Mouse (Mus musculus): ENCODE data around the gene Cpox. TPM values are rescaled to one million over a fixed set of nuclear protein-coding genes. Genes with fewer than 3 reads are reported as not detected.

The Cpox gene
- polyA plus RNA-seq, 1 experiment from 2014 or later, result 29.6 TPM

GRCm38 (mm10) chr16:58700816-58701424, 30.8 kb downstream of the Cpox start:
- 80% methylated on average over 12 of the region's 12 CpGs for WGBS
- Histone ChIP-seq H3K4me1 (ENCODE audit: control insufficient read depth, insufficient read depth, low read length) (peaks cover 4% of the 10 kb centered on the region; the same call in 1 of the 2 replicates), H3K4me3 (ENCODE audit: low read length) (no peak overlapping the region), H3K9ac (ENCODE audit: low read depth, low read length) (no peak overlapping the region), H3K4me2 (replicated peaks; ENCODE audit: low read depth, low read length) (no peak overlapping the region), H3K27me3 (ENCODE audit: control insufficient read depth, insufficient read depth, low read length) (no peaks in the 10 kb centered on the region), H3K27ac (ENCODE audit: low read depth, low read length) (no peak overlapping the region), H3K36me3 (ENCODE audit: control insufficient read depth, insufficient read depth, low read length) (no peaks in the 10 kb centered on the region), H3K9me3 (ENCODE audit: control insufficient read depth, low read length) (no peaks in the 10 kb centered on the region)
- ATAC-seq (ENCODE audit: low FRiP score, low TSS enrichment), result no peak

DNA sequence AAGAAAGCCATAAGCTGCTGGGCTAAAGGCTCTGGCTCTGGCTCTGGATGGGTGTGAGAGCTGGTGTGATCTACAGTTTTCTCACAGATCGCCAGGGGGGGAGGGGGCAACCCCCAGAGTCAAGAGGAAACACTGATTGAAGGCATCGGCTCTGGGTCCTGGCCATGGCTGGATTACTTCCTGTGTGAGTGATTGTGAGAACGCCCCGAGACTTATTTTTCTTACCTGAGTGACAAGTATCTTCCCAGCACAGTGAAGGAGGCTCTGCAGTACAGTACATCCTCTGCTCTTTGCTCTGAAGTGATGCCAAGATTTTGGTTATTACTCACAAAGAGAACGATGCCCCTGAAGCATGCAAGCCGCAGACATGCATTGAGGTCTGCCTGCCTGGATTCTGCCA, 31.7 kb downstream of the Cpox start:
- ATAC-seq (ENCODE audit: low FRiP score, low TSS enrichment), result no peak
- 39% methylated on average over 6 of the region's 6 CpGs for WGBS
- no peak overlapping the region for H3K27ac ChIP-seq (ENCODE audit: low read depth, low read length)
- no peaks in the 10 kb centered on the region for H3K27me3 ChIP-seq (ENCODE audit: control insufficient read depth, insufficient read depth, low read length)
- peaks cover 4% of the 10 kb centered on the region; the same call in 1 of the 2 replicates for H3K4me1 ChIP-seq (ENCODE audit: control insufficient read depth, insufficient read depth, low read length)
- no peak overlapping the region for H3K4me2 ChIP-seq (replicated peaks; ENCODE audit: low read depth, low read length)
- H3K36me3 ChIP-seq (ENCODE audit: control insufficient read depth, insufficient read depth, low read length), result no peaks in the 10 kb centered on the region
- no peak overlapping the region for H3K9ac ChIP-seq (ENCODE audit: low read depth, low read length)
- no peaks in the 10 kb centered on the region for H3K9me3 ChIP-seq (ENCODE audit: control insufficient read depth, low read length)
- no peak overlapping the region for H3K4me3 ChIP-seq (ENCODE audit: low read length)

DNA sequence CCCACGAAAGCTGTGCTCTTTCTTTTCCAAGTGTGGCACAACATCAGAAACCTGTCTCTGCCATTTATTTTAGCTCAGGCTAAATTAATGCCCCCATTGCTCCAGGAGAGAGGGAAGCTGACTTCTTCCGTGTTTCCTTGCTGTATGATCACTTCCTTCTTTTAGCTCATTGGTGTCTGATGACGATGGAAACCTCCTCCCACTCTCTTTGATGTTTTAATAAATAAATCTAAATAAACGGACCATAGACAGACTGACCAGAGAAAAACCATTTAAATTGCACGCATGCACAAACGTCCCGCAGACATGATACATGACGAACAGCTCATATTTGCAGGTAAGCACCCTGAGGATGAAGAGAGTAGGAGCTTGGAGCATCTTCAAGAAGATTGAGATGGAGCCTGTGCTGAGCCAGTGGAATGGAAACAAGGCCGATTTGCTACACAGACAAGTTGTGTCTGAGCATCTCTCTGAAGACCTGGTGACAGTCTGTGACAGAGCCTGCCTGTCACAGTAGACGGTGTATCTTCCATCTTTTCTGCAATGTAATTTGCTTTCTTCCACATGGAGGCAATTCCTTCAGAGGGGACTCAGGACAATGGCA, 32.3 kb downstream of the Cpox start:
- no peaks in the 10 kb centered on the region for H3K36me3 ChIP-seq (ENCODE audit: control insufficient read depth, insufficient read depth, low read length)
- no peak overlapping the region for H3K9ac ChIP-seq (ENCODE audit: low read depth, low read length)
- no peak overlapping the region for H3K4me3 ChIP-seq (ENCODE audit: low read length)
- ATAC-seq (ENCODE audit: low FRiP score, low TSS enrichment), result no peak
- no peaks in the 10 kb centered on the region for H3K9me3 ChIP-seq (ENCODE audit: control insufficient read depth, low read length)
- H3K27me3 ChIP-seq (ENCODE audit: control insufficient read depth, insufficient read depth, low read length), result no peaks in the 10 kb centered on the region
- peaks cover 4% of the 10 kb centered on the region; the same call in 1 of the 2 replicates for H3K4me1 ChIP-seq (ENCODE audit: control insufficient read depth, insufficient read depth, low read length)
- 71% methylated on average over 10 of the region's 10 CpGs for WGBS
- H3K4me2 ChIP-seq (replicated peaks; ENCODE audit: low read depth, low read length), result no peak overlapping the region
- no peak overlapping the region for H3K27ac ChIP-seq (ENCODE audit: low read depth, low read length)

DNA sequence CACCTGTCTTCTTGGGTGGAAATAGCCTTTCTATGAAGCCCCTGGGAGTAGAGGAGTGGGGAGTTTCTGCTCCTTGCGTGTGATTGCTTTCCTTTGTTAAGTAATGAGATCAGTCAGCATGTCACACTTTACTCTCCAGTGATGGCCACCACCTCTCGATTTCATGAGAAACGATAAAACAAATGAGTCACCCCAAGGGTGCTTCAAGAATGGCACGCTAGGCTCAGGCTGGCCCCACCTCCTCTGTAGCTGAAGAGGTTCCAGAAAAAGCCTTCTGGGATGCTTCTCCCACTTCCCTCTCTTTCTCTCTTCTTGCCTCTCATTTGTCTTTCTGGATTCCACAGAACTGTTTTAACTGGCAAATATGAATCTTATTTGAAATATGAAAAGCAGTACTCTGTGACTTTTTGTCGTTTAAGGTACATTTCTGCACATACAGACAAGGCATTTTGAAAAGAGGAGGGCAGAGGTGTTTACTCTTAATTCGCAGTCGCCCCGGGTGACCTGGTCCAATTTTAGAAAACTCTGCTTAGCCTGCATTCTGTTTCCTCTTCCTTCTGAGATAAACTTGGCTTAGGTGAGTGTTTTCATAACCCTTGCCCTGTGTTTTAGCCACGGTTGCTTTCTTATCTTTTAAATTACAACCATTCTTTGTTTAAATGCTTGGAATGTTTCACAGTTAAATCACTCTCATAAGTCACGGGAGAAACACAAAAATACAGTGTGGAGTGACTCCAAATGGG, 33.5 kb downstream of the Cpox start:
- 27% methylated on average over 10 of the region's 10 CpGs for WGBS
- no peak for ATAC-seq (ENCODE audit: low FRiP score, low TSS enrichment)
- Histone ChIP-seq H3K27ac (ENCODE audit: low read depth, low read length) (no peak overlapping the region), H3K4me2 (replicated peaks; ENCODE audit: low read depth, low read length) (no peak overlapping the region), H3K36me3 (ENCODE audit: control insufficient read depth, insufficient read depth, low read length) (no peaks in the 10 kb centered on the region), H3K27me3 (ENCODE audit: control insufficient read depth, insufficient read depth, low read length) (no peaks in the 10 kb centered on the region), H3K9me3 (ENCODE audit: control insufficient read depth, low read length) (no peaks in the 10 kb centered on the region), H3K9ac (ENCODE audit: low read depth, low read length) (no peak overlapping the region), H3K4me3 (ENCODE audit: low read length) (no peak overlapping the region), H3K4me1 (ENCODE audit: control insufficient read depth, insufficient read depth, low read length) (peaks cover 4% of the 10 kb centered on the region; the same call in 1 of the 2 replicates)

- Histone ChIP-seq H3K27me3 (ENCODE audit: control insufficient read depth, insufficient read depth, low read length) (no peaks in the 10 kb centered on the region), H3K9me3 (ENCODE audit: control insufficient read depth, low read length) (no peaks in the 10 kb centered on the region), H3K36me3 (ENCODE audit: control insufficient read depth, insufficient read depth, low read length) (no peaks in the 10 kb centered on the region), H3K4me3 (ENCODE audit: low read length) (no peak overlapping the region), H3K27ac (ENCODE audit: low read depth, low read length) (no peak overlapping the region), H3K9ac (ENCODE audit: low read depth, low read length) (no peak overlapping the region), H3K4me2 (replicated peaks; ENCODE audit: low read depth, low read length) (no peak overlapping the region), H3K4me1 (ENCODE audit: control insufficient read depth, insufficient read depth, low read length) (peaks cover 4% of the 10 kb centered on the region; the same call in 1 of the 2 replicates)
- no peak for ATAC-seq (ENCODE audit: low FRiP score, low TSS enrichment)
Observed at GRCm38 (mm10) chr16:58704999-58705398, 34.9 kb downstream of the Cpox start.

DNA sequence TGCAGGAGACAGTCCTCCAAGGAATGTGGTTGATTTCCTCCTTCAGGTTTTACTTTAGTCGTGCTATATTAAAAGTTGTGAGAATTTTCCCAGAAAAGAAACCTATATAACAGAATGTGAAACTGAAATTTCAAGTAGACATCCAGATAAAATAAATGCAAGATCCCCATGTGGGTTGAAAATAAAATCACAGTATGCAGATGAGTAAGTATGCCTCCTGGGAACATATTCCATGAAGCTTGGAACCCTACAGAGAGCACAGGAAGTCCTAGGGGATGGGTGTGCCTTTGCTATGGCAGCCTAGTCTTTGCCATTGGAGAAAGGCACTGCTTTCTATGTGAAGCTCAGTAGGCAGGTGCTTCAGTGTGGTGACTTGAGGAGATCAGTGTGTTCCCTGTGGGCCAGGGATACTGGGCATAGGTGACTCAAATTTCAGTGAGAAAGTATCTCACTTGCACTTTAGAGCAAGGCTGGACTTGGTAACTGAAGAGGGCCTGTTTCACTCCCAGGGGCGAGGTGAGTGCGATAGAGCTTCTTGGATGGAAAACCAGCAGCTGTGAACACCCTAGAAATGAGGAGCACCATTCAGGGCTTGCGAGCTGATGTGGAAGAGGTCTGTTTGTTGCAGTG, 37.3 kb downstream of the Cpox start:
- WGBS, result 87% methylated on average over 4 of the region's 4 CpGs
- Histone ChIP-seq H3K36me3 (ENCODE audit: control insufficient read depth, insufficient read depth, low read length) (no peaks in the 10 kb centered on the region), H3K27ac (ENCODE audit: low read depth, low read length) (no peak overlapping the region), H3K9me3 (ENCODE audit: control insufficient read depth, low read length) (no peaks in the 10 kb centered on the region), H3K9ac (ENCODE audit: low read depth, low read length) (no peak overlapping the region), H3K4me1 (ENCODE audit: control insufficient read depth, insufficient read depth, low read length) (peaks cover 4% of the 10 kb centered on the region; the same call in 1 of the 2 replicates), H3K4me2 (replicated peaks; ENCODE audit: low read depth, low read length) (no peak overlapping the region), H3K27me3 (ENCODE audit: control insufficient read depth, insufficient read depth, low read length) (no peaks in the 10 kb centered on the region), H3K4me3 (ENCODE audit: low read length) (no peak overlapping the region)
- ATAC-seq (ENCODE audit: low FRiP score, low TSS enrichment), result no peak

DNA sequence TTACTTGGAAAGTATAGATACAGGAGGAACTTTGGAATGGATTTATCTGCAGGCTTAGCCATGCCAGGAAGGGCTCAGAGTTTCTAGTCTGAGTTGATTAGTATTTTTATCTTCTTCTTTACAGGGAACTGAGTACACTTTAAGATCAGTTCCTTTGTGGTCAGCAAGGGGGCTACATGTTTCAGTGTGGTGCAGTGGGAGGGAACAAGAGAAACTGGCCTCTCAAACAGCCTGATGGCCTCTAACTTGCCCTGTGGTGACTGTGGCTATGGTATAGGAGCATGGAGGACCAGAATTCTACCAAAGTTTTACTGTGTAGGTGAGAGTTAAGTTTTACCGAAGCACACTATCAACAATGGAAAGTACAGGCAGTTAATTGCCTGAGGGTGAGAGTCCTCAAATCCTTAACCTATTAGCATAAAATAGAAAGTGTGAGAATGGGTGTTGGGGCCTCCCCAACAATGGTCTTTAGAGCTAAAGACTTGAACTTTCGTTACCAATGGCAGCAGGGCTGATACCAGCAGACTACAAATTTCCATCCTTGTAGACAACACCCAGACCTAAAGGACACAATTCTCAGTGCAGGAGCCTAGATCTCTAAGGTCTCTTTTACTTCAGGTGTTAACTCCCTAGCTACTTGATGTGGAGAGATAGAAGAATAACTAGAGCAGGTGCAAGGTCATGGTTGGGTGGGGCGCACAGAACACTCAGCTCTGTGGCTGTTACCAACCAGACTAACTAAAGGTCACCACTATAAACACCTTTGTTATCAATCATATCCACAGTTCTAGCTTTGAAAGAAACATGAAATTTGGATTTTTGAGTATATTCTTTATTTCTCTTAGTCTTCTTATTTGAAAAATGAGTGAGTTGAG, 38.7 kb downstream of the Cpox start:
- no peaks in the 10 kb centered on the region for H3K36me3 ChIP-seq (ENCODE audit: control insufficient read depth, insufficient read depth, low read length)
- no peak overlapping the region for H3K4me3 ChIP-seq (ENCODE audit: low read length)
- ATAC-seq (ENCODE audit: low FRiP score, low TSS enrichment), result no peak
- H3K4me1 ChIP-seq (ENCODE audit: control insufficient read depth, insufficient read depth, low read length), result no peaks in the 10 kb centered on the region
- no peaks in the 10 kb centered on the region for H3K9me3 ChIP-seq (ENCODE audit: control insufficient read depth, low read length)
- no peaks in the 10 kb centered on the region for H3K27me3 ChIP-seq (ENCODE audit: control insufficient read depth, insufficient read depth, low read length)
- WGBS, result 80% methylated on average over 3 of the region's 3 CpGs
- H3K9ac ChIP-seq (ENCODE audit: low read depth, low read length), result no peak overlapping the region
- H3K27ac ChIP-seq (ENCODE audit: low read depth, low read length), result no peak overlapping the region
- no peak overlapping the region for H3K4me2 ChIP-seq (replicated peaks; ENCODE audit: low read depth, low read length)

GRCm38 (mm10) chr16:58709536-58709935, 39.4 kb downstream of the Cpox start:
- ATAC-seq (ENCODE audit: low FRiP score, low TSS enrichment), result no peak
- Histone ChIP-seq H3K4me1 (ENCODE audit: control insufficient read depth, insufficient read depth, low read length) (no peaks in the 10 kb centered on the region), H3K36me3 (ENCODE audit: control insufficient read depth, insufficient read depth, low read length) (no peaks in the 10 kb centered on the region), H3K4me2 (replicated peaks; ENCODE audit: low read depth, low read length) (no peak overlapping the region), H3K4me3 (ENCODE audit: low read length) (no peak overlapping the region), H3K9ac (ENCODE audit: low read depth, low read length) (no peak overlapping the region), H3K27ac (ENCODE audit: low read depth, low read length) (no peak overlapping the region), H3K27me3 (ENCODE audit: control insufficient read depth, insufficient read depth, low read length) (no peaks in the 10 kb centered on the region), H3K9me3 (ENCODE audit: control insufficient read depth, low read length) (no peaks in the 10 kb centered on the region)
- WGBS, result 77% methylated on average over 4 of the region's 4 CpGs
